Mouse (Mus musculus) liver, postnatal 0 days (tissue): ENCODE measurements around the gene Hist1h2bp.
"Not testable (repeated sequence)": the region's sequence is repeated elsewhere in the genome, so short reads cannot be mapped to it uniquely, and the experiment has no call there.

Experiments used
- CTCF ChIP-seq: sonication (generic); IDR thresholded peaks from 2 replicates; pipeline ENCODE4 v1.5.1; 2016; ENCODE audit warnings: antibody characterized with exemption, low read depth
- EP300 ChIP-seq: IDR thresholded peaks from 2 replicates; pipeline ENCODE4 v1.6.1; 2016; ENCODE audit warnings: antibody characterized with exemption, low read depth, mild to moderate bottlenecking

GRCm38 (mm10) chr13:21820082-21820890, 33.0 kb downstream of the Hist1h2bp start:
- TF ChIP-seq EP300, CTCF: not testable (repeated sequence)
